Mouse (Mus musculus) left cerebral cortex, adult 18-20 months (tissue): ENCODE data around the gene Sp7. TPM values are rescaled to one million over a fixed set of nuclear protein-coding genes. Genes with fewer than 3 reads are reported as not detected.

Experiments
- total RNA-seq, 2 experiments: library from RNA; stranded (reverse); gene quantifications; 2 replicates each; pipeline ENCODE4 v1.2.3; 2021

Sp7 gene
- total RNA-seq, 2 experiments from 2014 or later, result 0.44 to 0.68 TPM

Other genes starting within 250 kb of the Sp7 start
- 100 to 1,000 TPM; 153 to 163 TPM for gene Spryd3, start 230.9 kb downstream of the Sp7 start, total RNA-seq
- 10 to 100 TPM; 60.2 to 61.6 TPM for gene Igfbp6, start 222.8 kb downstream of the Sp7 start, total RNA-seq
- under 1 TPM in 1 of 2 experiments, not detected in 1; 0.30 TPM for gene Soat2, start 216.7 kb downstream of the Sp7 start, total RNA-seq
- 10 to 100 TPM; 71.0 to 71.7 TPM for gene Zfp740, start 163.9 kb downstream of the Sp7 start, total RNA-seq
- 10 to 100 TPM; 28.5 to 30.6 TPM for gene Csad, start 162.5 kb downstream of the Sp7 start, total RNA-seq
- 1 to 10 TPM in 1 of 2 experiments, under 1 TPM in 1; 0.91 to 1.1 TPM for gene Itgb7, start 135.2 kb downstream of the Sp7 start, total RNA-seq
- gene Rarg, start 109.7 kb downstream of the Sp7 start, total RNA-seq, result 10 to 100 TPM; 12.8 to 15.7 TPM
- gene Gm9918, start 96.6 kb downstream of the Sp7 start, total RNA-seq, result not detected
- gene Mfsd5, start 87.7 kb downstream of the Sp7 start, total RNA-seq, result 10 to 100 TPM; 42.8 to 44.5 TPM
- gene Espl1, start 70.9 kb downstream of the Sp7 start, total RNA-seq, result 1 to 10 TPM in 1 of 2 experiments, under 1 TPM in 1; 0.77 to 1.4 TPM
- 100 to 1,000 TPM; 467 to 479 TPM for gene Pfdn5, start 41.1 kb downstream of the Sp7 start, total RNA-seq
- 10 to 100 TPM; 55.5 to 61.0 TPM for gene Myg1, start 35.5 kb downstream of the Sp7 start, total RNA-seq
- 10 to 100 TPM; 15.5 to 18.3 TPM for gene Aaas, start 16.4 kb downstream of the Sp7 start, total RNA-seq
- 10 to 100 TPM; 23.8 to 32.2 TPM for gene Sp1, start 39.0 kb upstream of the Sp7 start, total RNA-seq
- gene Amhr2, start 78.2 kb upstream of the Sp7 start, total RNA-seq, result 1 to 10 TPM; 1.7 to 2.1 TPM
- gene Prr13, start 91.8 kb upstream of the Sp7 start, total RNA-seq, result 10 to 100 TPM; 55.0 to 57.5 TPM
- 100 to 1,000 TPM; 499 to 503 TPM for gene Pcbp2, start 103.4 kb upstream of the Sp7 start, total RNA-seq
- not detected for gene Gm10337, start 136.5 kb upstream of the Sp7 start, total RNA-seq
- 10 to 100 TPM; 94.3 to 97.3 TPM for gene Map3k12, start 149.9 kb upstream of the Sp7 start, total RNA-seq
- 10 to 100 TPM; 28.8 to 30.3 TPM for gene Tarbp2, start 151.0 kb upstream of the Sp7 start, total RNA-seq
- 1 to 10 TPM; 2.3 to 3.8 TPM for gene Npff, start 157.8 kb upstream of the Sp7 start, total RNA-seq